Comparison of ENCODE assay signal across 17 mouse cellular contexts in the genomic region with DNA sequence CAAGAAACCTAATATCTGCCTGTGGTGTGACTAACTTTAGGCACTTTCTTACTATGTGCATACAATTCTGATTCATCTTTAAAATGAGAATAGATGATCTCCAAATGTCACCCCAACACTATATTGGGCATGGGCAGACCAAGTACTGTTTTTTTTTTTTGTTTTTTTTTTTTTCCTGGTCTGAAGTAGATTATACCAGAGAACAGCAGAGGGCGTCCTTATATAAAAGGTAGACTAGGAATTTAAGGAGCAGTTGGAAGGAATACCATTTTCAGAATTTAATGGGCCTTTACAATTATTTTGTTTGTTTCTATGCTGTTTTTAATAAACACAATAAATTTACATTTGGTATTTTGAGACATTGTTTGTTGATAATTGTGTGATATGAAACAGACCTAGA.
DNase-seq lines count a peak whose midpoint lies in the region; ATAC-seq and TF ChIP-seq lines count a peak whose summit lies in the region.
"Had no signal": no experiment of that assay in that cellular context is flagged by ENCODE, and none has a peak within 500 bp of the region (broad histone marks: within the 10 kb centered on the region; RNA-seq: fewer than 3 reads in every experiment).

No protein-coding gene starts in this region.

- H3K36me3 ChIP-seq in forebrain, postnatal 0 days (ENCODE audit: insufficient read depth): no peaks in the 10 kb centered on the region
- H3K36me3 ChIP-seq in forebrain, embryonic 10.5 days (replicated peaks): no peaks in the 10 kb centered on the region
- H3K36me3 ChIP-seq in limb, embryonic 14.5 days (ENCODE audit: control insufficient read depth, insufficient read depth, low read length): no peaks in the 10 kb centered on the region
- H3K36me3 ChIP-seq in limb, embryonic 10.5 days: no peaks in the 10 kb centered on the region
- no peaks in the 10 kb centered on the region for H3K36me3 ChIP-seq in CH12.LX (replicated peaks in 1 of 2; ENCODE audit: control insufficient read depth in 1 of 2, insufficient read depth in 1 of 2, low read length in 1 of 2)
- H3K36me3 ChIP-seq in forebrain, embryonic 12.5 days (replicated peaks): no peaks in the 10 kb centered on the region
- H3K36me3 ChIP-seq: G1E; kidney, embryonic 15.5 days; limb, embryonic 15.5 days had no signal

- DNase-seq in forebrain, postnatal 0 days: no peak
- DNase-seq in forebrain, embryonic 10.5 days (ENCODE audit: extremely low spot score, low spot score): no peak
- DNase-seq in limb, embryonic 14.5 days (ENCODE audit: low spot score): peak; percentile 13
- no peak for DNase-seq in limb, embryonic 10.5 days (ENCODE audit: low spot score)
- DNase-seq in CH12.LX (ENCODE audit: extremely low read depth): no peak
- peak; percentile 26 for DNase-seq in embryo, embryonic 10.5 days (ENCODE audit: low spot score)
- no peak for DNase-seq in frontal cortex, postnatal 25 days (ENCODE audit: low spot score in 2 of 2)
- DNase-seq: B cell, adult 2 months; cerebellum, postnatal 25 days; lung, adult 2 months; thymus, postnatal 25 days had no signal

- in situ Hi-C loops in CH12.LX (cut with MboI; ENCODE audit: low pct_ligation_motif_present, low pct_unique_long_range_greater_than_20kb, low sequenced_read_pairs): no loop called here

- no peak overlapping the region for H3K4me3 ChIP-seq in forebrain, postnatal 0 days (ENCODE audit: low read depth, low read length)
- no peak overlapping the region for H3K4me3 ChIP-seq in forebrain, embryonic 10.5 days
- no peak overlapping the region for H3K4me3 ChIP-seq in limb, embryonic 14.5 days (replicated peaks; ENCODE audit: low read length)
- no peak overlapping the region for H3K4me3 ChIP-seq in limb, embryonic 10.5 days
- H3K4me3 ChIP-seq in CH12.LX (replicated peaks in 1 of 3; ENCODE audit: low read depth in 2 of 3, low read length in 2 of 3, poor library complexity in 1 of 3): no peak overlapping the region
- H3K4me3 ChIP-seq in forebrain, embryonic 12.5 days (replicated peaks): no peak overlapping the region
- H3K4me3 ChIP-seq: kidney, embryonic 15.5 days; limb, embryonic 15.5 days; megakaryocyte, embryonic 14.5 days; myocyte had no signal

- H3K4me1 ChIP-seq in forebrain, postnatal 0 days (ENCODE audit: insufficient read depth): no peaks in the 10 kb centered on the region
- no peaks in the 10 kb centered on the region for H3K4me1 ChIP-seq in forebrain, embryonic 10.5 days
- no peaks in the 10 kb centered on the region for H3K4me1 ChIP-seq in limb, embryonic 14.5 days (ENCODE audit: control insufficient read depth, insufficient read depth, low read length)
- H3K4me1 ChIP-seq in limb, embryonic 10.5 days: no peaks in the 10 kb centered on the region
- H3K4me1 ChIP-seq in CH12.LX (ENCODE audit: control insufficient read depth in 1 of 2, insufficient read depth in 2 of 2): no peaks in the 10 kb centered on the region
- no peaks in the 10 kb centered on the region for H3K4me1 ChIP-seq in forebrain, embryonic 12.5 days
- H3K4me1 ChIP-seq: kidney, embryonic 15.5 days; limb, embryonic 15.5 days; megakaryocyte, embryonic 14.5 days had no signal

- no peak for TF ChIP-seq POLR2A in limb, embryonic 14.5 days (IDR thresholded peaks at IDR 0.05; ENCODE audit: borderline replicate concordance, extremely low read depth, insufficient read depth, insufficient read length)
- TF ChIP-seq POLR2A in CH12.LX (IDR thresholded peaks at IDR 0.05; ENCODE audit: low read depth, low read length): no peak

- peak; percentile 21; the same call in 1 of the 2 replicates for TF ChIP-seq CTCF in forebrain, postnatal 0 days (IDR thresholded peaks at IDR 0.05; ENCODE audit: low read depth)
- TF ChIP-seq CTCF in CH12.LX (conservative IDR thresholded peaks at IDR 0.05 in 1 of 2, IDR thresholded peaks at IDR 0.05 in 1 of 2; ENCODE audit: low read depth in 2 of 2, low read length in 2 of 2): no peak; a peak in 1 of 4 replicates

- TF ChIP-seq RAD21 in CH12.LX (IDR thresholded peaks at IDR 0.05; ENCODE audit: low read depth, low read length): peak; percentile 3

- no peaks in the 10 kb centered on the region for H3K9me3 ChIP-seq in forebrain, postnatal 0 days (ENCODE audit: low read length)
- no peaks in the 10 kb centered on the region for H3K9me3 ChIP-seq in forebrain, embryonic 10.5 days
- H3K9me3 ChIP-seq in limb, embryonic 14.5 days (ENCODE audit: control insufficient read depth, low read length): no peaks in the 10 kb centered on the region
- no peaks in the 10 kb centered on the region for H3K9me3 ChIP-seq in limb, embryonic 10.5 days (replicated peaks)
- no peaks in the 10 kb centered on the region for H3K9me3 ChIP-seq in CH12.LX (replicated peaks; ENCODE audit: low read length)
- H3K9me3 ChIP-seq in forebrain, embryonic 12.5 days: no peaks in the 10 kb centered on the region
- H3K9me3 ChIP-seq: G1E; kidney, embryonic 15.5 days; limb, embryonic 15.5 days; megakaryocyte, embryonic 14.5 days had no signal

- no peaks in the 10 kb centered on the region for H3K27me3 ChIP-seq in forebrain, postnatal 0 days (ENCODE audit: insufficient read depth, low read length)
- peaks cover 8% of the 10 kb centered on the region; the same call in 1 of the 2 replicates for H3K27me3 ChIP-seq in forebrain, embryonic 10.5 days (ENCODE audit: poor library complexity, severe bottlenecking)
- no peaks in the 10 kb centered on the region for H3K27me3 ChIP-seq in limb, embryonic 14.5 days (ENCODE audit: control insufficient read depth, insufficient read depth, low read length)
- peaks cover 9% of the 10 kb centered on the region; the same call in 1 of the 2 replicates for H3K27me3 ChIP-seq in limb, embryonic 10.5 days (ENCODE audit: low read depth, poor library complexity, severe bottlenecking)
- H3K27me3 ChIP-seq in CH12.LX (replicated peaks): no peaks in the 10 kb centered on the region
- no peaks in the 10 kb centered on the region for H3K27me3 ChIP-seq in forebrain, embryonic 12.5 days
- H3K27me3 ChIP-seq: kidney, embryonic 15.5 days; limb, embryonic 15.5 days had no signal

- H3K27ac ChIP-seq in forebrain, postnatal 0 days (ENCODE audit: low read depth, low read length): no peak overlapping the region
- no peak overlapping the region for H3K27ac ChIP-seq in forebrain, embryonic 10.5 days
- no peak overlapping the region for H3K27ac ChIP-seq in limb, embryonic 14.5 days (replicated peaks; ENCODE audit: low read depth, low read length)
- no peak overlapping the region for H3K27ac ChIP-seq in limb, embryonic 10.5 days
- no peak overlapping the region for H3K27ac ChIP-seq in CH12.LX (ENCODE audit: insufficient read depth, low read depth)
- H3K27ac ChIP-seq in forebrain, embryonic 12.5 days: no peak overlapping the region
- H3K27ac ChIP-seq: kidney, embryonic 15.5 days; limb, embryonic 15.5 days had no signal

- 9% methylated on average over 1 of the region's 1 CpGs for WGBS in forebrain, postnatal 0 days
- WGBS in forebrain, embryonic 10.5 days: 11% methylated on average over 1 of the region's 1 CpGs
- 7% methylated on average over 1 of the region's 1 CpGs for WGBS in limb, embryonic 14.5 days
- WGBS in limb, embryonic 10.5 days: 10% methylated on average over 1 of the region's 1 CpGs
- WGBS in forebrain, embryonic 12.5 days: 11% methylated on average over 1 of the region's 1 CpGs

- dilution Hi-C loops in CH12.LX (cut with MboI; ENCODE audit: extremely low pct_ligation_motif_present, extremely low pct_unique_long_range_greater_than_20kb, low sequenced_read_pairs): no loop called here

- no peak overlapping the region for H3K4me2 ChIP-seq in forebrain, postnatal 0 days (ENCODE audit: low read depth)
- H3K4me2 ChIP-seq in limb, embryonic 14.5 days (replicated peaks; ENCODE audit: low read depth, low read length, severe bottlenecking): no peak overlapping the region
- no peak overlapping the region for H3K4me2 ChIP-seq in CH12.LX (ENCODE audit: insufficient read depth, low read depth, poor library complexity, severe bottlenecking)
- no peak overlapping the region for H3K4me2 ChIP-seq in forebrain, embryonic 12.5 days
- H3K4me2 ChIP-seq: kidney, embryonic 15.5 days; limb, embryonic 15.5 days had no signal

- no peaks in the 10 kb centered on the region for H3K79me2 ChIP-seq in CH12.LX (replicated peaks; ENCODE audit: control insufficient read depth, extremely low read depth, insufficient read depth, poor library complexity, severe bottlenecking)

- no peak for ATAC-seq in forebrain, postnatal 0 days
- ATAC-seq in limb, embryonic 14.5 days (ENCODE audit: low FRiP score, low read depth): no peak
- no peak for ATAC-seq in forebrain, embryonic 12.5 days (ENCODE audit: low FRiP score)

- no peak for TF ChIP-seq EP300 in CH12.LX (IDR thresholded peaks at IDR 0.05; ENCODE audit: low read length)

- H3K9ac ChIP-seq in forebrain, postnatal 0 days: no peak overlapping the region
- no peak overlapping the region for H3K9ac ChIP-seq in limb, embryonic 14.5 days (ENCODE audit: low read depth, low read length, severe bottlenecking)
- H3K9ac ChIP-seq in CH12.LX (ENCODE audit: insufficient read depth, low read depth): no peak overlapping the region
- H3K9ac ChIP-seq in forebrain, embryonic 12.5 days: no peak overlapping the region
- H3K9ac ChIP-seq: kidney, embryonic 15.5 days; limb, embryonic 15.5 days had no signal

TF ChIP-seq in CH12.LX, 34 proteins besides CTCF, POLR2A, EP300 and RAD21:
- peak; percentile 85 for TF ChIP-seq ZNF384 (IDR thresholded peaks at IDR 0.05; ENCODE audit: low read depth, low read length)
- TF ChIP-seq ELF1 (IDR thresholded peaks at IDR 0.05; ENCODE audit: low read depth, low read length): no peak

Comparison
In these comparisons a context has a peak if more than half of its experiments do, and no peak if none do; other contexts are left out.
1. DNase-seq: peak in limb, embryonic 14.5 days (single experiment) and embryo, embryonic 10.5 days (single experiment); none in forebrain, postnatal 0 days (single experiment), forebrain, embryonic 10.5 days (single experiment), limb, embryonic 10.5 days (single experiment), CH12.LX (single experiment) and frontal cortex, postnatal 25 days (0 of 2).